Mouse (Mus musculus) liver, embryonic 11.5 days (tissue): ENCODE data around the gene Gm10134. TPM values are rescaled to one million over a fixed set of nuclear protein-coding genes. Genes with fewer than 3 reads are reported as not detected.

Experiments
- ATAC-seq: fragments of 200-750 bp; cut with Nextera tagmentation; replicated peaks from 2 replicates; pipeline ENCODE4 v1.8.0; 2017; ENCODE audit warnings: moderate number of reproducible peaks, mild to moderate bottlenecking, moderate TSS enrichment, moderate library complexity; ENCODE audit not compliant: low FRiP score
- DNase-seq: peaks from one replicate; pipeline ENCODE4 v3.0.0-alpha.2; 2017; ENCODE audit warnings: low spot score
- H3K27ac ChIP-seq: fragments of 300-500 bp; sonication (generic); 2 replicates; pipeline ENCODE4 v1.5.1; 2014; ENCODE audit warnings: mild to moderate bottlenecking, low read depth, low read length, control low read depth
- H3K27me3 ChIP-seq: fragments of 300-500 bp; sonication (generic); replicated peaks from 2 replicates; pipeline ENCODE4 v1.6.1; 2014; ENCODE audit warnings: low read length, mixed read lengths; ENCODE audit not compliant: control insufficient read depth, insufficient read depth
- H3K36me3 ChIP-seq: fragments of 300-500 bp; sonication (generic); 2 replicates; pipeline ENCODE4 v1.6.1; 2014; ENCODE audit warnings: mild to moderate bottlenecking, low read length, moderate library complexity, mixed read lengths; ENCODE audit not compliant: control insufficient read depth, insufficient read depth
- H3K4me1 ChIP-seq: fragments of 300-500 bp; sonication (generic); replicated peaks from 2 replicates; pipeline ENCODE4 v1.6.1; 2014; ENCODE audit warnings: low read length, mixed read lengths; ENCODE audit not compliant: control insufficient read depth, insufficient read depth
- H3K4me2 ChIP-seq: fragments of 300-500 bp; sonication (generic); 2 replicates; pipeline ENCODE4 v1.6.1; 2014; ENCODE audit warnings: mild to moderate bottlenecking, control low read depth, moderate library complexity
- H3K4me3 ChIP-seq: fragments of 300-500 bp; sonication (generic); 2 replicates; pipeline ENCODE4 v1.5.1; 2014; ENCODE audit warnings: low read depth, low read length, control low read depth
- H3K9ac ChIP-seq: fragments of 300-500 bp; sonication (generic); 2 replicates; pipeline ENCODE4 v1.6.1; 2014; ENCODE audit warnings: low read depth, low read length, control low read depth
- H3K9me3 ChIP-seq: fragments of 300-500 bp; sonication (generic); 2 replicates; pipeline ENCODE4 v1.6.1; 2016; ENCODE audit warnings: low read length, inconsistent platforms, mixed read lengths; ENCODE audit not compliant: control insufficient read depth
- WGBS: fragments of 180-500 bp; shearing (Covaris S2); extraction: QIAGEN DNeasy Blood & Tissue Kit; methylation state at CpG from one replicate; pipeline ENCODE4 v1.1.7; 2014; 5-methylcytosine and 5-hydroxymethylcytosine counted together
- polyA plus RNA-seq: library from polyadenylated mRNA; unstranded; fragments of >200 nt; fragmentation: Nextera tagmentation; extraction: Ambion mirVana; gene quantifications from 2 replicates; pipeline ENCODE4 v1.2.1, GENCODE M21; 2014

Gene Gm10134
- polyA plus RNA-seq, 1 experiment from 2014 or later: 0.73 TPM

DNA sequence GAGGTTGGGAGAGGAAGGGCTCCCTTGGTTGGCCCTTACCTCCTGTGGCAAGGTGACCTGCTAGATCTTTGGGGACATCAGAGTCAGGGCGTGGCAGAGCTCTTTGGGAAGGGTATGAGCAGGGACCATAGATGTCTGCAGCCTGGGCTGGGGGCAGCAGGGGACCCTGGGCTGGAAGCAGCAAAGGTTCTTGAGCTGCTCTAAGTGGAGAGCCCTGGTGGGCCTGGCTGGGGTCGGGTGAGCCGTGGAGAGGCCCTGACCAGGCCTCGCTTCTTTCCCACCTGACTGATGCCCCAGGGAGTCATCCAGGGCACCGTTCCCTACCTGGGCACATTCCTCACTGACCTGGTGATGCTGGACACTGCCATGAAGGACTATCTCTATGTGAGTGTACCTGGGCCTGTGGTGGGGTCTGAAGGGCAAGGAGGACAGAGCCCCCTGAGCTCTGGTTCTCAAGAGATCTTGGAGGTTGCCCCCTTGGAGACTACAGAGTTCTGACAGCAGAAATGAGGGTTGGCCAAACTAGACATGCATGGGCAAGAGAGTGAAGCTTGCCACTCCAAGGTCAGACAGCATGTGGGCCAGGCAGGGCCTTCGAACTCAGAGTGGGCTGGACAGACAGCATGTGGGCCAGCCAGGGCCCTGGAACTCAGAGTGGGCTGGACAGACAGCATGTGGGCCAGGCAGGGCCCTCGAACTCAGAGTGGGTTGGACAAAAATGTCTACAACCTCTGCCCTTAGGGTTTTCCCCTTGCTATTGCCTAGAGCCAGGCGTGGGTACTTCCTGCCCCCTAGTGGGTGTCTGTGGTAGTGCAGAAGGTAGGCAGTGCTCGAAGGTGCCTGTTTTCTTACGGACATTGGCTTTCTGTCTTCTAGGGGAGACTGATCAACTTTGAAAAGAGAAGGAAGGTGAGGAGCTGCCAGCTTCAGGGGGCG is 41.6 kb downstream of the Gm10134 start:
- Histone ChIP-seq H3K4me1 (no peaks in the 10 kb centered on the region), H3K9ac (no peak overlapping the region), H3K27me3 (no peaks in the 10 kb centered on the region), H3K4me3 (no peak overlapping the region), H3K36me3 (peaks cover 6% of the 10 kb centered on the region; the same call in 1 of the 2 replicates), H3K4me2 (no peak overlapping the region), H3K27ac (no peak overlapping the region), H3K9me3 (no peaks in the 10 kb centered on the region)
- ATAC-seq (no peak; the same call in 1 of the 2 replicates), DNase-seq (peak; percentile 84)
- WGBS: 43% methylated on average over 11 of the region's 11 CpGs

GRCm38 (mm10) chr2:28549157-28549556 is 43.3 kb downstream of the Gm10134 start:
- DNase-seq: no peak
- Histone ChIP-seq H3K9ac (no peak overlapping the region), H3K27me3 (no peaks in the 10 kb centered on the region), H3K36me3 (peaks cover 6% of the 10 kb centered on the region; the same call in 1 of the 2 replicates), H3K9me3 (no peaks in the 10 kb centered on the region), H3K27ac (no peak overlapping the region), H3K4me2 (no peak overlapping the region), H3K4me1 (no peaks in the 10 kb centered on the region), H3K4me3 (no peak overlapping the region)
- ATAC-seq: no peak
- WGBS: 87% methylated on average over 13 of the region's 13 CpGs

DNA sequence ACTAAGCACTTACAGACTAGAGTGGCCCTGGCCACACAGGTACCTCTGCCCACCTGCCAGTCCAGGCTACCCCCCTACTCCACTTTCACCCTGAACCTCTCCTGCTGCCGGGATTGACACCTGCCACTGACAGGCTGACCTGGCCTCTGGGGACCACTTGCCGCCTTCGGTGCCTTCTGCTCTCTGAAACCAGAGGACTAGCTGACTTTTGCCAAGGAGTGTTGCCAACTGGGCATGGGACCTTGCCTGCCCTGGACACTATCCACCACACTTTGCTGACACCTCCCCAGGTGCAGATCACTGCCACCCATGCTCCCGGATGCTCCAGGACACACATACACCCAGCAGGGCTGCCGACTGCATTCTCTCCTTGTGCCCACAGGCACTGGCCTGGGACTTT is 46.4 kb downstream of the Gm10134 start:
- H3K9me3 ChIP-seq: no peaks in the 10 kb centered on the region
- no peaks in the 10 kb centered on the region for H3K27me3 ChIP-seq
- H3K4me2 ChIP-seq: no peak overlapping the region
- no peaks in the 10 kb centered on the region for H3K4me1 ChIP-seq
- H3K36me3 ChIP-seq: peaks cover 6% of the 10 kb centered on the region; the same call in 1 of the 2 replicates
- H3K4me3 ChIP-seq: no peak overlapping the region
- ATAC-seq (no peak), DNase-seq (no peak)
- no peak overlapping the region for H3K9ac ChIP-seq
- H3K27ac ChIP-seq: no peak overlapping the region
- WGBS: 93% methylated on average over 5 of the region's 5 CpGs

Other genes with a start within 250 kb of the Gm10134 start
- gene Ppp1r26, start 59.3 kb upstream of the Gm10134 start, polyA plus RNA-seq: 1.3 and 1.5 TPM in 2 replicates
- gene 1700007K13Rik, start 39.8 kb upstream of the Gm10134 start, polyA plus RNA-seq: 0.29 TPM in 1 of 2 replicates, not detected in the other
- gene Mrps2, start 38.0 kb upstream of the Gm10134 start, polyA plus RNA-seq: 68.2 and 69.3 TPM in 2 replicates
- gene Gbgt1, start 9.2 kb upstream of the Gm10134 start, polyA plus RNA-seq: 0.22 and 0.32 TPM in 2 replicates
- 11.3 and 12.9 TPM in 2 replicates for gene Ralgds, start 7.0 kb downstream of the Gm10134 start, polyA plus RNA-seq
- gene Cel, start 57.3 kb downstream of the Gm10134 start, polyA plus RNA-seq: not detected in 2 replicates
- gene Gtf3c5, start 77.7 kb downstream of the Gm10134 start, polyA plus RNA-seq: 30.8 and 32.9 TPM in 2 replicates
- gene Gfi1b, start 115.9 kb downstream of the Gm10134 start, polyA plus RNA-seq: 143 and 151 TPM in 2 replicates
- 20.7 and 21.3 TPM in 2 replicates for gene Tsc1, start 135.1 kb downstream of the Gm10134 start, polyA plus RNA-seq
- 3.5 and 4.4 TPM in 2 replicates for gene Spaca9, start 193.6 kb downstream of the Gm10134 start, polyA plus RNA-seq
- gene Ak8, start 194.1 kb downstream of the Gm10134 start, polyA plus RNA-seq: 0.38 and 0.69 TPM in 2 replicates